Mouse (Mus musculus): ENCODE results near the gene Hnrnpul1.

- no peak for TF ChIP-seq ZC3H11A (IDR thresholded peaks at IDR 0.05; ENCODE audit: borderline replicate concordance, low read depth, low read length)
- TF ChIP-seq HCFC1 (IDR thresholded peaks at IDR 0.05; ENCODE audit: borderline replicate concordance, insufficient read depth, low read length), result no peak
- TF ChIP-seq MAFK (IDR thresholded peaks at IDR 0.05; ENCODE audit: insufficient read depth, low read depth, low read length), result no peak
Measured at GRCm38 (mm10) chr7:25679971-25680370, 74.6 kb downstream of the Hnrnpul1 start.

Data from ES-E14 (cell line).